Mouse (Mus musculus) B cell, adult 62 days (primary cell): ENCODE data around the gene Dchs1. TPM values are rescaled to one million over a fixed set of nuclear protein-coding genes. Genes with fewer than 3 reads are reported as not detected.

Source experiments
- total RNA-seq: library from RNA; stranded (reverse); gene quantifications from 4 replicates; pipeline ENCODE4 v1.2.4, GENCODE M21; 2023

The Dchs1 gene
- total RNA-seq: not detected in 4 replicates

DNA sequence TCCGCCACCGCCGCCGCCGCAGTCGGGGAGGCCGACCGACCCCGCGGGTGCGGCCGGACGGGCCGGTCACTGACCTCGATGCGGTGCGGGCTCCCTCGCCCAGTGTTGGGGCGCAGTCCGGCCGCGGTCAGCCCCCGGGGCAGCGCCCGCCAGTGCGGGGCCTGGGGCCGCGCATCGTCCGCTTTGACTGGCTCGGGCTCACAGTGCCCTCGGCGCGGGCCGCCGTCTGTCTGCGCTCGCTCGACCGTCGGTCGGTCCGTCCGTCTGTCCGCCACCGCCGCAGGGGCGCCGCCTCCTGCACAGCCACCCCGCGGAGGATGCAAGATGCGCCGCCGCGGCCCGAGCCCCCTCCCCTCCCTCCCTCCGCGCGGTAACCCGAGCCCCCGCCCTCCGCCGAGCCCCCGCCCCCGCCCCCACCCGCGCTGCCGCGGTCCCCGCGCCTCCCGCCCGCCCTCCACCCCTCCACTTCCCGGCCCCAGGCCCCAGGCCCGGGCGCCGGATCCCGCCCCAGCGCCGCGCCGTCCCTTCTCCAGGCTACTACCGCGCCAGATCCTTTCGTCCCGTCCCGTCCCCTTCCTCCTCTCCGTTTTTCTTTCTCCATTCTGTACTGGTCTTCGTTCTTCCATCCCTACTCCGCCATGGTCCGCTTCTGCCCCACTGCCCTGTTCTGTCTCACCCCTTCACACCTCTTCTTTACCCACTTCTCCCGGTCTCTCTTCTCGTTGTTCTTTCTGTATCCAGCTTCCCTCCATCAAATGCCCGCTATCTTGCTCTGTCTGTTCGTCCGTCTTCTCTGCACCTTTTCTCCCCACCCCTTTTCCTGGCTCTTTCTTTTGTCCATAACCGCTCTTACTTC, at the start of gene Dchs1:
Dchs1 (minus strand) TSS at position 370 of the 856 bp plus-strand sequence.

DNA sequence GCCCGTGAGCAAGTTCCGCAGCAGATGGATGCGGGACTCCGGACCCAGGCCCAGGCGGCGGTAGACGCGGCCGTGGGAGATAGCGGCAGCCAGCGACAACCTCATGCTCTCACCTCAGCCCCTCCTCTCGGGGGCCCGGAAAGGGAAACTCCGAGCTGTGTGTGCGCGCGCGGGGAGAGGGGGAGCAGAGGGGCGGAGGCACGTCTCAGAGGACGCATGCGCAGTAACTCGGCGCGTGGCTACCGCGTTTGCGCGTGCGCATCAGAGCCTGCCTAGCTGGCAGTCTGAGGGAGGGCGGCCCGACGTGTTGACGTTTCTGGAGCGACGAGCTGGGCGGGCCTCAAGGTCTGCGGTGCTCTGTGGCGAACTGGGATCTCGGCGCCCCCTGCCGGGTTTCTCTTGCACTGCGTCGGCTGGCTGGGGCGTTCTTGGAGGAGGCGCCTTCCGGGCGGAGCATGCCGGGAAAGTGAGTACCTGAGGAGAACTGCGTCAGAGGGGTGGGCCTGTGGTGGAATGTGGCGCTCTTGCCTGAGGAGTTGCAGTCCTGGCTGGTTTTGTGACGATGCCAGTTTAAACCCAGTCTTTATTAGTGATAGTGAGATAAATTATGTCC, 23.5 kb upstream of the Dchs1 start, which contains the start of gene Mrpl17:
Mrpl17 (minus strand) TSS at position 223 of the 613 bp plus-strand sequence.

DNA sequence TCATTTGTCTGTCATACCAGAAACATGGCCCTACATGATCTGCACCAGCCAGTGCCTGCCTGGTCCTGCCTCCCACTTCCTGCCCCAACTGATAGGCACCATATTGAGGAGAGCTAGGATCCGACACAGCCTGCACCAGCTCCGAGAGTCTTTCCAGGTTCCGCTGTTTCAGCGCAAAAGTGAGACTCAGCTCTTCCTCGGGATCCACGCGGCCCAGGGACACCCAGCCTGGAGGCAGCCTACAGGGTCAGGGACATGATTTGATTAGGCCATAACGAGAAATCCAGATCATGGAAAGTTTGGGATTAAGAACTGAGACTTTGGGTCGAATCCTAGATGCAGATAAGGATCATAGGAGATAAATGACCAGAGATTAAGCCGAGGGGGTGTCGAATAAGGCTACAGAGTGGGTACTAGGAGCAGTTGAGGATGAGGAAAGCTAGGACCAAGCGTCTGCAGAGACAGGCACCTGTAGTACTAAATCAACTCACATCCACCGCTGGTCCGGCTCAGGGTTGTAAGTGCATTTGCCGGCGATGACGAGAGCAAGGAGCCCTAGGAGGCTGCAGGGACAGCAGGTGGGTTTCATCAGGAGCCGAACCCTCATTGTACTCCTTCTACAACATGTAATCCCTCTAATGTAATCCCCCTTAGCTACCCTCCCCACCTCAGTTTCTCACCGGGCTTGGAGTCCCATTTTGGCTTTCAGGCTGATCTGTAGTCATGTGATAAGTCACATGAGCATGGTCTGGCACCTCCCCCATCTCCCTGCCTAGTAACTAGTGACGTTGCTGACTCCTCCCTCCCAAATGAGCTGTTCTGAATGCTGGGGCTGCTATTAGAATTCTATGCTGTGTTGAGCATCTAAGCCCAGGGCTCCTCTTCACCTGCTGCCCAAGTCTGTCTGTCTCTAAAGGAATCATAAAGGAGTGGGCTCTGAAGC, 35.7 kb downstream of the Dchs1 start, which contains the start of gene Tpp1:
Tpp1 (minus strand) TSS at position 745 of the 943 bp plus-strand sequence.

GRCm38 (mm10) chr7:105743926-105744590, 43.4 kb downstream of the Dchs1 start, which contains the start of gene Taf10:
Taf10 (minus strand) TSS chr7:105744361.

GRCm38 (mm10) chr7:105736911-105737521, 50.4 kb downstream of the Dchs1 start, which contains the start of gene Rrp8:
Rrp8 (minus strand) TSS chr7:105737385.

GRCm38 (mm10) chr7:105736264-105736901, 51.1 kb downstream of the Dchs1 start, which contains the start of gene Ilk:
Ilk (plus strand) TSS chr7:105736592.

Other genes starting within 250 kb of the Dchs1 start
- gene Smpd1, start 233.3 kb downstream of the Dchs1 start, total RNA-seq: 20.3 to 24.9 TPM (median 21.6 TPM) in 4 replicates
- gene Apbb1, start 206.0 kb downstream of the Dchs1 start, total RNA-seq: 3.0 to 6.0 TPM (median 4.4 TPM) in 4 replicates
- 0.39 TPM in 2 of 4 replicates, not detected in the others for gene Hpx, start 187.5 kb downstream of the Dchs1 start, total RNA-seq
- gene Trim3, start 154.1 kb downstream of the Dchs1 start, total RNA-seq: 28.5 to 33.7 TPM (median 31.1 TPM) in 4 replicates
- gene Timm10b, start 147.6 kb downstream of the Dchs1 start, total RNA-seq: 44.7 to 62.5 TPM (median 54.4 TPM) in 4 replicates
- gene Arfip2, start 147.2 kb downstream of the Dchs1 start, total RNA-seq: 35.4 to 45.7 TPM (median 40.0 TPM) in 4 replicates
- gene Gm45799, start 147.1 kb downstream of the Dchs1 start, total RNA-seq: 12.0 to 22.1 TPM (median 16.1 TPM) in 4 replicates
- gene Dnhd1, start 136.8 kb downstream of the Dchs1 start, total RNA-seq: 8.4 to 11.3 TPM (median 8.9 TPM) in 4 replicates
- gene Ilk, start 51.1 kb downstream of the Dchs1 start, total RNA-seq: 72.5 to 84.4 TPM (median 74.9 TPM) in 4 replicates
- 21.2 to 29.2 TPM (median 24.9 TPM) in 4 replicates for gene Rrp8, start 50.3 kb downstream of the Dchs1 start, total RNA-seq
- gene Taf10, start 43.3 kb downstream of the Dchs1 start, total RNA-seq: 194 to 205 TPM (median 201 TPM) in 4 replicates
- 73.9 to 93.1 TPM (median 76.4 TPM) in 4 replicates for gene Tpp1, start 35.4 kb downstream of the Dchs1 start, total RNA-seq
- 40.1 to 62.5 TPM (median 46.6 TPM) in 4 replicates for gene Mrpl17, start 23.4 kb upstream of the Dchs1 start, total RNA-seq
- 58.9 to 94.8 TPM (median 75.0 TPM) in 4 replicates for gene Gm4070, start 166.3 kb upstream of the Dchs1 start, total RNA-seq